Mouse (Mus musculus): Measurements from ENCODE around the gene Atf7ip. TPM values are rescaled to one million over a fixed set of nuclear protein-coding genes. Genes with fewer than 3 reads are reported as not detected.

The Atf7ip gene
- polyA plus RNA-seq, 2 experiments from 2014 or later = 72.8 to 79.5 TPM

GRCm38 (mm10) chr6:136524751-136525150 is 18.8 kb downstream of the Atf7ip start:
- peak; percentile 52 for ATAC-seq

DNA sequence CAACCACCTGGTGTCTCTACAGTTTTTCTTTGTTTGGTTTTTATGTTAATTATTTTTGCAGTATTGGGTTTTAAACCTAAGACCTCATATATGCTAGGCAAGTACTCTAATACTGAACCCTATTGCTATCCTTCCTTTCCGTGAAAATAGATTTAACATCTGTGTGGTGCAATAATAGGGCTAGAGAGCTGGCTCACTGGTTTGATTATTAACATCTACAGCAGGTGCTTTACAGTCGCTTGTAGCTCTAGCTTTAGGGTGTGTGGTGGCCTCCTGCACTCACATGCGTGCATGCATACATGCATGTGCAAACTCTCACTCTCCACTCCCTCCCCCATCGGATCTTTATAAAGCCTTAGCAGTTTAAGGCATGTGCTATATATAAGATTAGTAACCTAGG is 19.6 kb downstream of the Atf7ip start:
- no peak for ATAC-seq

DNA sequence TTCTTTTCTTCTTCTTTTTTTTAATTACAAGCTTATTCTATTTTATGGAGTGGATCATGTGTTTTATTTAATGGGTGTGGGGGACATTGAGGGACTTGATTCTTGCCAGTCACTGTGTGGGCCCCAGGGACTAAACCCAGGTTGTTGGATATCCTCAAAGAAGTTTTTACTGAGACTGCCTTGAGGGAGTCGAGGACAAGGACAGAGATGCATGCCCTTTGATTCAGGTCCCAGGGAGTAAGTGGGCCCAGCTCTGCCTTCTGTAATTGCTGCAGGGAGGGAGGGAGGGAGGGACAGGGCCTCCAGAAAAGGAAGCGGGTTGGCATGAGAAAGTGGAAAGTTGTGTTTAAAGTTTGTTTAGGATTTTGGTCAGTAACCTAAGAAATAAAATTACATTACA is 23.2 kb downstream of the Atf7ip start:
- no peak for ATAC-seq

DNA sequence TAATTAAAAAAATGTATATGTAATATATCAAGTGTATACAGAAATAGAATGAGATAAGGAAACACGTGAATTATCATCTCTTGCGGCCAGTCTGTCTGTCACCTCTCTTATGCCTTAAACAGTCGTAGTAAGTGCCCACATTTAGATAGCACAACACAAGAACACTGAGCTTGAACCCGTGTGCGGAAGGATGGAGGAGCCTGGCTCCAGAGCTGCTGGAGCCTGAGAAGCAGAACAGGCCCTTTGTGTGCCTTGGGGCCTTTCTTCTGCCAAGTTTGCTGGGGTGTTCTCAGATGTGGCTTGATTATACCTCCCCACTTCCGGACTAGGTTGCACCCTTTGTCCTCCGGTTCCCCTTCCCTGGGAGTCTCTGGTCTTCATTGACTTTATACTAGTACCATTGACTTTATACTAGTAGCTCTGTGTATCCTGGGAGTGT is 25.8 kb downstream of the Atf7ip start:
- peak; percentile 90 for ATAC-seq

GRCm38 (mm10) chr6:136532535-136533291 is 26.7 kb downstream of the Atf7ip start:
- no peak for ATAC-seq

DNA sequence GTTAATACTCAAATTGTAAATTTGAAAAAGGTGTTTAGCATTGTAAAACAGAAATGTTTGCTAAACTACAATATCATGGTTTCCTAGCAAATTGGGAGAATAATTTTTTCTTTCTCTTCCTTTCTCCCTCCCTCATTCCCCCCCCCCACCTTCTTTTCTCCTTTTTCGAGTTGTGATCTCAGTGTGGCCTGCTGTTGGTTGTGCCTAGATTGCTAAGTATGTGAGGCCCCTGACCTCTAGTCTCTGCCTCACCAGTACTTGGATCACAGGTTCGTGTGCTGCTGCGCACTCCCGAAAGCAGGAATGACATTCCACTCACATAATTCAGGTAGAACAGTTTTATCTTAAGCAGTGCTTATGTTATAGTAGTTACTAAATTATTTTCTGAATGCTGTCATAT is 27.8 kb downstream of the Atf7ip start:
- ATAC-seq = no peak

GRCm38 (mm10) chr6:136534444-136534843 is 28.5 kb downstream of the Atf7ip start:
- ATAC-seq = no peak

DNA sequence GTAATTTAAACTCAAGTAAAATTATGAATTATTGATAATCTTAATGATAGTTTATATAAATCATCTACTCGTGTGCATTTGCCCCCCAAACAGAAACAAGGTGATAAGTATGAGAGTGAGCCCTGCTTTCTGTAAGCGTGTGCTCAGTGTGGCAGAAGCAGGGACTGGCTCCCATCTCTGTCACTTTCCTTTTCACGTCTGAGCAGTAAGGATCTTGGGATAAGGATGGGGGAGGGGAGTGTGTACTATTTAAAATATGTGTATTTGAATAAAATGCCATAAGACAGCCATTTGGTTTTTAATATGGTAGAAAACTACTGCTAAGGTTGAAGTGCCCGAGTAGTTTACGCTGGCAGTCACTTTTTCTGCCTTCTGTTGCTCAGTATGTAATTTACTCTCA is 29.2 kb downstream of the Atf7ip start:
- ATAC-seq = no peak

- no peak for ATAC-seq
These were observed 30.2 kb downstream of the Atf7ip start for GRCm38 (mm10) chr6:136536121-136536520.

DNA sequence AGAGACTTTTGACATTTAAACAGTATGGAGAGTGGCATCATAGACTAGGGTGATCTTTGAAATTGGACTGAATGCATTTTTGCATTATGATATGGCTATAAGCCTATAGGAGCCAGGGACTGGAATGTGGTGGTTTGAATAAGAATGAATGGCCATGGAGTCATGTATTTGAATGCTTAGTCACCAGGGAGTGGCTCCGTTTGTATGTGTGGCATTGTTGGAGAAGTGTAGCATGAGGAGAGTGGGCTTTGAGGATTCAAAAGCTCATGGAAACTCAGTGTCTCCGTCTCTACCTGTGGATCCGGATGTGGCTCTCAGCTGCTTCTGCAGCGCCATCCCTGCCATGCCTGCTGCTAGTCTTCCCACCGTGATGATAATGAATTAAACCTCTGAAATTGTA is 35.4 kb downstream of the Atf7ip start:
- no peak for ATAC-seq

DNA sequence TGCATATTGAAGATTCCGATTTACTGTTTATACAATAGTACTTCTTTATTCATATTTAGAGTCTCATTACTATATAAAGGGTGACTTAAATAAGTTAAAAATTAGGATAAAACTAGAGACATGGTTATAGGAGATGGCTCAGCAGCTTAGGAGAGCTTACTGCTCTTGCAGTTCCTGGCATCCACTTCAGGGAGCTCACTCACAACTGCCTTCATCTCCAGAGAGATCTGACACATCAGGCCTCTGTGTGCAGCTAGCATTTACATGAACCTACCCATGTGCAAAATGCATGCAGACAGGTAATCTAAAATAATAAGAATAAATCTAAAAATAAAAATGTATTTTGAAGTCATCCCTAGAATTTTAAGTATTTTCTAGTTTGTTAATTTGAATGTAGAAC is 36.1 kb downstream of the Atf7ip start:
- no peak for ATAC-seq

GRCm38 (mm10) chr6:136543164-136543563 is 37.2 kb downstream of the Atf7ip start:
- ATAC-seq = no peak

DNA sequence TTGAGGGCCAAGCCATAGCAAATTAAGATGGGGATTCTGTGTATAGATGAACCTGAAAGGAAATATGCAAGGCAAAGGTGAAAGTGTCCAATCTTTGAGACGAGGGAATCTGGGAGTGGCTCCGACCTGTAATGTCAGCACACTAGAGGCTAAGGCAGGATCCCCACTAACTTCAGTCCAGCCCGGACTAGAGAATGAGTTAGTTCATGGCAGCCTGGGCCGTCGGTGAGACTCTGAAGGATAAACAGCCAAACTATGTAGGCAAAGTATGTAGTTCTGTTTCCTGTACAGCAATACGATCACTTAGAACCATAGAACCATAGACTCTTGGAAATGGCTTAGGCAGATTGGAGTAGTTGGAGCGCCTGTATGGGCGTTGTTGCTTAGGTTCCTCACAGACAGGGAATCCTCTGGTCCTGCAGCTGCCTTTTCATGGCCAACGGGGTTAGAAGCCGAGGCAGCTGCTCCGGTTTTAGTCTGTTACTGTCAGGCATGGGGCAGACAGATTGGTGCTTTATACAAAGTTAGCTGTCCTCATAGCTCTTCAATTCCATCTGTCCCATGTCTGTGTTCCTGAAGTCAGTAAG is 39.4 kb downstream of the Atf7ip start:
- ATAC-seq = peak; percentile 7

- ATAC-seq = no peak
These were observed 40.3 kb downstream of the Atf7ip start for GRCm38 (mm10) chr6:136546286-136546685.

GRCm38 (mm10) chr6:136546987-136547386 is 41.0 kb downstream of the Atf7ip start:
- ATAC-seq = peak; percentile 60

GRCm38 (mm10) chr6:136548041-136548770 is 42.2 kb downstream of the Atf7ip start:
- ATAC-seq = no peak

GRCm38 (mm10) chr6:136548796-136549195 is 42.8 kb downstream of the Atf7ip start:
- no peak for ATAC-seq

GRCm38 (mm10) chr6:136549606-136550005 is 43.6 kb downstream of the Atf7ip start:
- no peak for ATAC-seq

DNA sequence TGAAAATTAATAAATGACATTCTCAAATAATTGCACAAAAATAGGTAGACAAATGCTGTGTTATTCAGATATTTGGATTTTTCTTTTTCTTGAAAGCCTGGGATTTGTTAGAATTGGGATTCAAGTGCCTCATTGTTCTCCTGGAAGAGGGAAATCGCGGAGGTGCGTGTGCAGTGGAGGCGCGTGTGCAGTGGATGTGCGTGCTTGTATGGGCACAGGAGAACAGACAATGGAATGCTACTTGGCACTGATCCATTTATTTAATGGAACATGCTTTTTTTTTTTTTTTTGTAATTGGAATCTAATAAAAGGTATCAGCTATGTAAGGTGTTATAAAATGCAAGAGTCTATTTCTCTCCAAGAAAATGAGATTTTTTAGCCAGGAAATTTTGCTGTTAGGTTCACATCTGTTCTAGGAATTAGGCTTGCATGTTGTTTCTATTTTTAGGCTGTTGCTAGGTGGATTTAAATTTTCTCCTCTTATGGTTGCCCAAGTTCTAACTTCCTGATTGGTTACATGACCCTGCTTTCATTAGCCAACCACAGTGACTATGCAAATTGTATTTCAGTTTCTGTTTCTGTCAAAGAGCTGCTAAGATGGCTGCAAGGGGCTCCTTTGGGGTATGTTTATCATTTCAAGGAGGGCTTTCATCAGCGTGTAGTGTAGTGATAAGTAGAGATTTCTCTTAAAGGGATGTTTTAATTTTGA is 44.8 kb downstream of the Atf7ip start:
- peak; percentile 16 for ATAC-seq

- ATAC-seq = no peak
These were observed 45.7 kb downstream of the Atf7ip start for GRCm38 (mm10) chr6:136551550-136552109.

DNA sequence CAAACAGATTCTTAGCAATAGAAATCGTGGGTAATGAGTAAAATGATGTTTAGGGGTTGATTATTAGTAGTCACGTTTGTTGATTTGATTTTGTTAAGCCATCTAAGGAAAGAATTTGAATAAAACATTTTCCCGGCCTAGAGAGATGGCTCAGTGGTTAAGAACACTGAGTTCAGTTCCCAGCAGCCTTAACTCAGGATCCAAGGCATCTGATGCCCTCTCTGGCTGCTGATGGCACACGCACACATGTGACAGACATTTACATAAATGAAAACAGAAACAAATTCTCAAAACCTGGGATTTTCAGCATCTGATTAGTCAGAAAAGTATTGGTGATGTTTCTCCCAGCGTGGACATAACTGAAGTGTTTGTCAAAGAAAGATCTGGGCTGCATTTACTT is 47.2 kb downstream of the Atf7ip start:
- no peak for ATAC-seq

GRCm38 (mm10) chr6:136553767-136554569 is 48.0 kb downstream of the Atf7ip start:
- ATAC-seq = peak; percentile 76
